Mouse (Mus musculus): ENCODE measurements around the gene Stx4a. TPM values are rescaled to one million over a fixed set of nuclear protein-coding genes. Genes with fewer than 3 reads are reported as not detected.

The Stx4a gene
- polyA plus RNA-seq, 2 experiments = 7.2 to 34.9 TPM

GRCm38 (mm10) chr7:127777474-127778266 lies 46.4 kb upstream of the Stx4a start:
- peaks cover 35% of the 10 kb centered on the region for H3K36me3 ChIP-seq (replicated peaks; ENCODE audit: control insufficient read depth, insufficient read depth, low read depth)
- H3K4me2 ChIP-seq (ENCODE audit: low read depth) = peak overlapping the region; percentile 92
- no peaks in the 10 kb centered on the region for H3K27me3 ChIP-seq (ENCODE audit: control insufficient read depth, insufficient read depth, low read length)
- H3K4me1 ChIP-seq (replicated peaks; ENCODE audit: control insufficient read depth in 2 of 2, insufficient read depth in 2 of 2, low read length in 1 of 2) = peaks cover 7 to 12% of the 10 kb centered on the region in 2 experiments
- peak overlapping the region; percentile 94 for H3K9ac ChIP-seq (replicated peaks)
- ATAC-seq (ENCODE audit: insufficient read depth) = peak; percentile 55
- no peaks in the 10 kb centered on the region for H3K9me3 ChIP-seq (ENCODE audit: control insufficient read depth, low read length)
- peak overlapping the region; percentile 76 for H3K27ac ChIP-seq
- DNase-seq (ENCODE audit: low read depth in 3 of 3, low spot score in 3 of 3) = no peak
- peak overlapping the region; percentile 79 to 99 for H3K4me3 ChIP-seq (ENCODE audit: insufficient read depth in 1 of 2, low read depth in 2 of 2, low read length in 2 of 2)
- no peak for TF ChIP-seq EP300 (IDR thresholded peaks at IDR 0.05; ENCODE audit: low read depth)
- peak; percentile 18; the same call in 1 of the 2 replicates for TF ChIP-seq CTCF (IDR thresholded peaks at IDR 0.05; ENCODE audit: low read depth)
- WGBS (ENCODE audit: insufficient replicate concordance) = 5% methylated on average over 49 of the region's 66 CpGs

- Histone ChIP-seq H3K4me1 (replicated peaks; ENCODE audit: control insufficient read depth in 2 of 2, insufficient read depth in 2 of 2, low read length in 1 of 2) (peaks cover 7 to 12% of the 10 kb centered on the region in 2 experiments), H3K27ac (peak overlapping the region; percentile 19; the same call in 1 of the 2 replicates), H3K36me3 (replicated peaks; ENCODE audit: control insufficient read depth, insufficient read depth, low read depth) (peaks cover 39% of the 10 kb centered on the region), H3K27me3 (ENCODE audit: control insufficient read depth, insufficient read depth, low read length) (no peaks in the 10 kb centered on the region), H3K4me2 (ENCODE audit: low read depth) (peak overlapping the region; percentile 92), H3K9ac (replicated peaks) (peak overlapping the region; percentile 94), H3K4me3 (ENCODE audit: insufficient read depth in 1 of 2, low read depth in 2 of 2, low read length in 2 of 2) (peak overlapping the region; percentile 79 to 99), H3K9me3 (ENCODE audit: control insufficient read depth, low read length) (no peaks in the 10 kb centered on the region)
- DNase-seq (ENCODE audit: low read depth in 3 of 3, low spot score in 3 of 3) = no peak
- WGBS (ENCODE audit: insufficient replicate concordance) = 68% methylated on average over 4 of the region's 4 CpGs
- ATAC-seq (ENCODE audit: insufficient read depth) = no peak
- no peak for TF ChIP-seq CTCF (IDR thresholded peaks at IDR 0.05; ENCODE audit: low read depth)
- no peak for TF ChIP-seq EP300 (IDR thresholded peaks at IDR 0.05; ENCODE audit: low read depth)
Observed at GRCm38 (mm10) chr7:127778350-127778749, 45.7 kb upstream of the Stx4a start.

DNA sequence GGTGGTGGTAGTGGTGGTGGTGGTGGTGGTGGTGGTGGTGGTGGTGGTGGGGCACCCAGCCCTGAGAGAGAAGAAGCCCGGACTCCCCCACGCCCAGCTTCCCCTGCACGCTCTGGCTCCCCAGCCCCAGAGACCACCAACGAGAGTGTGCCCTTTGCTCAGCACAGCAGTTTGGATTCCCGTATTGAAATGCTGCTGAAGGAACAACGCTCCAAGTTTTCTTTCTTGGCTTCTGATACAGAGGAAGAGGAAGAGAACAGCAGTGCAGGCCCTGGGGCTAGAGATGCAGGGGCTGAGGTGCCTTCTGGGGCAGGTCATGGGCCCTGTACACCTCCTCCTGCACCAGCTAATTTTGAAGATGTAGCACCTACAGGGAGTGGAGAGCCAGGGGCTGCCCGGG lies 38.8 kb upstream of the Stx4a start, which contains the start of gene Gm49388:
Gene Gm49388, plus strand, starts transcription at position 301 of the 400 bp plus-strand sequence.
- Histone ChIP-seq H3K27ac (no peak within 1 kb of the TSS), H3K27me3 (ENCODE audit: control insufficient read depth, insufficient read depth, low read length) (no peaks in the 10 kb centered on the region), H3K36me3 (replicated peaks; ENCODE audit: control insufficient read depth, insufficient read depth, low read depth) (peaks cover 90% of the 10 kb centered on the region), H3K4me1 (replicated peaks; ENCODE audit: control insufficient read depth in 2 of 2, insufficient read depth in 2 of 2, low read length in 1 of 2) (no peaks in the 10 kb centered on the region), H3K9ac (replicated peaks) (no peak within 1 kb of the TSS), H3K4me3 (ENCODE audit: insufficient read depth in 1 of 2, low read depth in 2 of 2, low read length in 2 of 2) (no peak within 1 kb of the TSS), H3K4me2 (ENCODE audit: low read depth) (no peak within 1 kb of the TSS), H3K9me3 (ENCODE audit: control insufficient read depth, low read length) (no peaks in the 10 kb centered on the region)
- ATAC-seq (ENCODE audit: insufficient read depth) (no peak), DNase-seq (ENCODE audit: low read depth in 3 of 3, low spot score in 3 of 3) (no peak)
- TF ChIP-seq EP300 (IDR thresholded peaks at IDR 0.05; ENCODE audit: low read depth) (no peak), CTCF (IDR thresholded peaks at IDR 0.05; ENCODE audit: low read depth) (no peak)
- WGBS (ENCODE audit: insufficient replicate concordance) = 87% methylated on average over 7 of the region's 7 CpGs

GRCm38 (mm10) chr7:127797076-127797845 lies 26.8 kb upstream of the Stx4a start:
- no peaks in the 10 kb centered on the region for H3K27me3 ChIP-seq (ENCODE audit: control insufficient read depth, insufficient read depth, low read length)
- H3K9ac ChIP-seq (replicated peaks) = no peak overlapping the region
- ATAC-seq (ENCODE audit: insufficient read depth) = no peak
- peaks cover 0 to 2% of the 10 kb centered on the region in 2 experiments; a peak in 1 of 4 replicates for H3K4me1 ChIP-seq (replicated peaks; ENCODE audit: control insufficient read depth in 2 of 2, insufficient read depth in 2 of 2, low read length in 1 of 2)
- DNase-seq (ENCODE audit: low read depth in 3 of 3, low spot score in 3 of 3) = no peak
- peaks cover 59% of the 10 kb centered on the region for H3K36me3 ChIP-seq (replicated peaks; ENCODE audit: control insufficient read depth, insufficient read depth, low read depth)
- H3K4me2 ChIP-seq (ENCODE audit: low read depth) = no peak overlapping the region
- WGBS (ENCODE audit: insufficient replicate concordance) = 89% methylated on average over 23 of the region's 23 CpGs
- TF ChIP-seq CTCF (IDR thresholded peaks at IDR 0.05; ENCODE audit: low read depth) = no peak
- no peak for TF ChIP-seq EP300 (IDR thresholded peaks at IDR 0.05; ENCODE audit: low read depth)
- H3K4me3 ChIP-seq (ENCODE audit: insufficient read depth in 1 of 2, low read depth in 2 of 2, low read length in 2 of 2) = no peak overlapping the region
- no peak overlapping the region for H3K27ac ChIP-seq
- H3K9me3 ChIP-seq (ENCODE audit: control insufficient read depth, low read length) = no peaks in the 10 kb centered on the region

- H3K4me2 ChIP-seq (ENCODE audit: low read depth) = no peak overlapping the region
- no peak overlapping the region for H3K27ac ChIP-seq
- no peak overlapping the region for H3K4me3 ChIP-seq (ENCODE audit: insufficient read depth in 1 of 2, low read depth in 2 of 2, low read length in 2 of 2)
- ATAC-seq (ENCODE audit: insufficient read depth) (no peak), DNase-seq (ENCODE audit: low read depth in 3 of 3, low spot score in 3 of 3) (no peak)
- peaks cover 49% of the 10 kb centered on the region for H3K36me3 ChIP-seq (replicated peaks; ENCODE audit: control insufficient read depth, insufficient read depth, low read depth)
- H3K9ac ChIP-seq (replicated peaks) = no peak overlapping the region
- 86% methylated on average over 4 of the region's 4 CpGs for WGBS (ENCODE audit: insufficient replicate concordance)
- H3K9me3 ChIP-seq (ENCODE audit: control insufficient read depth, low read length) = no peaks in the 10 kb centered on the region
- TF ChIP-seq CTCF (IDR thresholded peaks at IDR 0.05; ENCODE audit: low read depth) (no peak), EP300 (IDR thresholded peaks at IDR 0.05; ENCODE audit: low read depth) (no peak)
- peaks cover 0 to 2% of the 10 kb centered on the region in 2 experiments; a peak in 1 of 4 replicates for H3K4me1 ChIP-seq (replicated peaks; ENCODE audit: control insufficient read depth in 2 of 2, insufficient read depth in 2 of 2, low read length in 1 of 2)
- no peaks in the 10 kb centered on the region for H3K27me3 ChIP-seq (ENCODE audit: control insufficient read depth, insufficient read depth, low read length)
Observed at GRCm38 (mm10) chr7:127798591-127798990, 25.5 kb upstream of the Stx4a start.
